Mouse (Mus musculus) lung, adult 2 months (tissue): ENCODE measurements around the gene Tmem80.

Source experiments
- CTCF ChIP-seq: fragments of 200-500 bp; IDR thresholded peaks from 2 replicates; pipeline ENCODE4 v1.5.1; 2011; ENCODE audit warnings: mild to moderate bottlenecking, low read length, control low read depth; ENCODE audit not compliant: insufficient read depth
- POLR2A ChIP-seq: fragments of 200-500 bp; IDR thresholded peaks from 2 replicates; pipeline ENCODE4 v1.6.1; 2011; ENCODE audit warnings: low read depth, mild to moderate bottlenecking, control low read depth, low read length, borderline replicate concordance; ENCODE audit errors: extremely low read depth

- TF ChIP-seq CTCF (no peak), POLR2A (no peak)
These were observed 35.5 kb upstream of the Tmem80 start, which contains the start of gene Drd4 for GRCm38 (mm10) chr7:141291921-141292582.
